Mouse (Mus musculus) left cerebral cortex, adult 2 months (tissue): ENCODE data around the gene Mrps18b. TPM values are rescaled to one million over a fixed set of nuclear protein-coding genes. Genes with fewer than 3 reads are reported as not detected.

Experiments
- DNase-seq, 2 experiments: peaks; one replicate each; pipeline ENCODE4 v3.0.0; 2021 to 2022; ENCODE audit warnings: low spot score in 2 of 2, mixed read lengths in 1 of 2; ENCODE audit errors: extremely low spot score in 1 of 2
- H3K27ac ChIP-seq: fragments of 200-600 bp; 2 replicates; pipeline ENCODE4 v1.8.1; 2022
- H3K4me3 ChIP-seq: fragments of 200-600 bp; 2 replicates; pipeline ENCODE4 v1.8.1; 2022
- CTCF ChIP-seq: fragments of 200-600 bp; IDR thresholded peaks from 2 replicates; pipeline ENCODE4 v1.8.1; 2022; ENCODE audit warnings: antibody characterized with exemption, mild to moderate bottlenecking, moderate library complexity
- intact Hi-C: fragments of 180-260 bp; cut with DNase I; formaldehyde crosslinking; loops from one replicate; pipeline ENCODE4 v1.15.1; 2025
- total RNA-seq, 2 experiments: library from RNA; stranded (reverse); gene quantifications; 2 replicates each; pipeline ENCODE4 v1.2.3; 2021

Gene Mrps18b
- total RNA-seq, 2 experiments from 2014 or later, result 38.0 to 44.3 TPM

DNA sequence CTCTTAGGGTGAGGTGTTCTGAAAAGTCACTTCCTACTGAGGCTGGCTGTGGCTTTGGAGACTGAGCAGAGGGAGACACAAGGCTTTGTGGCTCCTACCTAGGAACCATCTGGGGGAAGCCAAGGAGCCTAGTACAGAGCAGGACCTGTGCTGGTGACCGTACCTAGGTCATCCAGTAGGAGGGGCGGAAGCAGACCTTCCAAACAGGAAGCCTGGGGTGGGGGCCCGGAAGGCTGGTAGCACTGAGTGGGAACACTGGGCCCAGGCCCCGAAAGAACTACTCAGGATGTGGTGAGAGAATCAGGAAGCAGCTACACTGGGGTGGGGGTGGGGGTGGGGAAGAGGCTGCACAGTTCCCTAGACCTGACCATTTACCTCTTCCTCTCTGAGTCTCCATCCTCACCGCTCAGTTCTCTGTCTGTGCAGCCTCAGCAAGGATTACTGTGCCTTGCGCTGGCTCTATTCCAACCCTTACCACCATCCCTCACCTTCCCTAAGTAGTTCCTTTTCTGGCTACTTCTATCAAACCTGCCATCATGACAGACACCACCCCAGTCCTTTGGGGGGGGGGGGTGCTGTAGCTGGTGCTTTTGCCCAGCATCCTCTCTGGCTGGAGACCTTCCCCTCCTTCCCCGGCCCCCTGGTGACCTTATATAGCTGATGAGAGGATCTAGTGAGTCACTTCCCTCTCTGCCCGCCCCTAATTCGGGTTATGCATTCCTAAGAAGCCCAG, 45.9 kb downstream of the Mrps18b start:
- intact Hi-C loops, result no loop called here
- no peak; the same call in 1 of the 2 replicates for TF ChIP-seq CTCF
- DNase-seq, result no peak
- peak overlapping the region; percentile 76 for H3K27ac ChIP-seq
- peak overlapping the region; percentile 27 for H3K4me3 ChIP-seq

DNA sequence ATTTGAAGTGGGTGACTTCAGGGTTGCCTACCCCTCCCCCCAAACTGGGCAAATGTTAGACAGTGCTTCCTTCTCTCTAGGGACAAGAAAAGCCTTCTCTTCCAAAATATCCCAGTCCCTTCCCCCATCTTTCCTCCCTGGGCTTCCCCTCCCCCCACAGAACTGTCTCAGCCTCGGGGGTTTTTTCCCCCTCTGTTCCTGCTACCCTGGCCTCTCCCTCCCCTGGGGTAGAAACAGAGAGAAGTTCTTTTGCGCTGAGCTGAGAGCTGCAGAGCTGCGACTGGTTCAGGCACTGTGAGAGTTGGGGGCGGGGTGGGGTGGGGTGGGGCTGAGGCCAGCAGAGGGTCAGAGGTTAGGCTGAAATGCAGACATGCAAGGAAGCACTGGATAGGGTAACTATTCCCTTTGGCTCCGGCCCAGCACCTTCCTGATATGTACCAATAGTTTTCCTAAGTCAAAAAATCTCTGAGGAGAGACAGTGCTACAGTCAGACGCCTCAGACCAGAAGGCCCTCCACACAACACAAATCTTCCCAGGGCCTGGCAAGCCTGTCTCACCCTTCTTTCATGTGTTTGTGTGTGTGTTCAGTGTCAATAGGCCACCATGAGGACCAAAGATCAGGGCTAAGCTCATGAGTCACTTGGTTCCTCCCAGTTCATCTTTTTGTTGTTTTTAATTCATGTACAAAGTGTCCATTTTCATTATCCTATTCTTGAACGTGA, 46.7 kb downstream of the Mrps18b start:
- Histone ChIP-seq H3K27ac (peak overlapping the region; percentile 76), H3K4me3 (peak overlapping the region; percentile 71)
- no peak for TF ChIP-seq CTCF
- intact Hi-C loops, result no loop called here
- no peak for DNase-seq

DNA sequence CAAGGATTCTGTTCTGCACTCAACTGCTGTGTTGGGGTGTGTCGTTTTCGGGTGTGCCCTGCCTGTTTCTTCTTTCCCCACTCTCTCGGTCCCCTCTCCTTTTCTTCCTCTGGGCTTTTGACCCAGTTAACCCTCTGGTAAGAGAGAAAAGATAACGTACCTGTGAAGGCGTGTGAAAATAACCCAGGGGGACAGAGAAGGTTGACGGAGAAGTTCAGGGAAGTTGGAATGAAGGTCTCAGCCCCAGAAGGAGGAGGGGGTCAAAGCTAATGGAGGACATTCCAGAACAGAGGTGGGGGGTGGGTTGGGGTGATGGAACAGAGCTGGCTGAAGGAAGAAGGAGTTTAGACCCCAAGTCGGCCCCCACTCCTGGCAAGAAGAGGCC, 47.2 kb downstream of the Mrps18b start:
- Histone ChIP-seq H3K27ac (peak overlapping the region; percentile 76), H3K4me3 (peak overlapping the region; percentile 71)
- intact Hi-C loops, result no loop called here
- DNase-seq, result no peak
- TF ChIP-seq CTCF, result no peak

DNA sequence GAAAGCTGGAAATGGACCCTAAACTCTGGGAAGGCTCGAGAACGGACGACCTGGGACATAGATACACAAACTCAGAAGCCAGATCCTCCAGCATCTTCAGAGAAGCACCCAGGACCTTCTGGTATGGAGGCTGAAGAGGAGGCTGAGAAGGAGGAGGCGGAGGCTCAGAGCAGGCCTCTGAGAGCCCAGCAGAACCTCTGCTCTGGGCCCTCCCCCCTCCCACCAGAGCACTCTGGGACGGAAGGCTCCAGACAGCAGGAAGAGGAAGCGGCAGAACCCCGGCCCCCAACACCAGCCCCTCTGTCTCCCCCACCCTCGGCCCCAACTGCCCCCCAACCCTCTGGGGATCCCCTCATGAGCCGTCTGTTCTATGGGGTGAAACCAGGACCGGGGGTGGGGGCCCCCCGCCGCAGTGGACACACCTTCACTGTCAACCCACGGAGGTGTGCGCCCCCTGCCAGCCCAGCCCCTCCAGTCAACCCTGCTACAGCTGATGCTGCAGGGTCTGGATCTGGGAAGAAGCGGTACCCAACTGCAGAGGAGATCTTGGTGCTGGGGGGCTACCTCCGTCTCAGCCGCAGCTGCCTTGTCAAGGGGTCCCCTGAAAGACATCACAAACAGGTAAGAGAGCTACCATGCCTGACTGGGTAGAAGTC, 47.9 kb downstream of the Mrps18b start:
- no peak for DNase-seq
- Histone ChIP-seq H3K4me3 (peak overlapping the region; percentile 71), H3K27ac (peak overlapping the region; percentile 76)
- TF ChIP-seq CTCF, result no peak
- intact Hi-C loops, result no loop called here

DNA sequence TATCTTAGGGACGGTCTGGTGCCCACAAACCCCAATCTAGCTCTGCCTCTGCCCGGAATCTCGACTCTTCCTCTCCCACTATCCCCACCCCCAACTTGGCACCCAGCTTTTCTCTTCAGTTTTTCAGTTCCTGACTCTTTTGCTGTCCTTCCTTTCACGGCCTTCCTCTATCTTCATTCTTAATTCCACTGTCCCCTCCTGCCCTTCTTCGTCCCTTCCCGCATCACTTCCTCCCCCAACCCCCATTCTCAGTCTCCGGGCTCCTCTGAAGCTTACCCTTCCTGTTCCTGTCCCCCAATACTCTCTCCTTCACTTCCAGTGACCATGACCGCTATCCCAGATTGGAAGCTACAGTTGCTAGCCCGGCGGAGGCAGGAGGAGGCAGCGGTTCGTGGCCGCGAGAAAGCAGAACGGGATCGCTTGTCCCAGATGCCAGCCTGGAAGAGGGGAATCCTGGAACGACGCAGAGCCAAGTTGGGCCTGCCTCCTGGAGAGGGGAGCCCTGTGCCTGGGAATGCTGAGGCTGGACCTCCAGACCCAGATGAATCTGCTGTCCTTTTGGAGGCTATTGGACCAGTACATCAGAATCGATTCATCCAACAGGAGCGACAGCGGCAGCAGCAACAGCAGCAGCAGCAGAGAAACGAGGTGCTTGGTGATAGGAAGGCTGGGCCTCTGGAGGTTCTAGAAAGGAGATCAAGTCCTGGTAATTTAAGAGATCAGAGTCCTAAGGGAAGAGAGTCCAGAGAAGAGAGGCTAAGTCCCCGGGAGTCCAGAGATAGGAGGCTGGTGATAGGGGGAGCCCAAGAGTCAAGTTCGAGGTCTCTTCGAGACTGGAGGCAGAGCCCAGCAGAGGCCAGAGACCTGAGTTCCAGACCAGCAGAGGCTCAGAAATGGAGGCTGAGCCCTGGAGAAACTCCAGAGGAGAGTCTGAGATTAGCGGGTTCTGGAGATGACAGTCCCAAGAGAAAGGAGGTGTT, 49.0 kb downstream of the Mrps18b start:
- intact Hi-C loops, result no loop called here
- H3K27ac ChIP-seq, result peak overlapping the region; percentile 87

DNA sequence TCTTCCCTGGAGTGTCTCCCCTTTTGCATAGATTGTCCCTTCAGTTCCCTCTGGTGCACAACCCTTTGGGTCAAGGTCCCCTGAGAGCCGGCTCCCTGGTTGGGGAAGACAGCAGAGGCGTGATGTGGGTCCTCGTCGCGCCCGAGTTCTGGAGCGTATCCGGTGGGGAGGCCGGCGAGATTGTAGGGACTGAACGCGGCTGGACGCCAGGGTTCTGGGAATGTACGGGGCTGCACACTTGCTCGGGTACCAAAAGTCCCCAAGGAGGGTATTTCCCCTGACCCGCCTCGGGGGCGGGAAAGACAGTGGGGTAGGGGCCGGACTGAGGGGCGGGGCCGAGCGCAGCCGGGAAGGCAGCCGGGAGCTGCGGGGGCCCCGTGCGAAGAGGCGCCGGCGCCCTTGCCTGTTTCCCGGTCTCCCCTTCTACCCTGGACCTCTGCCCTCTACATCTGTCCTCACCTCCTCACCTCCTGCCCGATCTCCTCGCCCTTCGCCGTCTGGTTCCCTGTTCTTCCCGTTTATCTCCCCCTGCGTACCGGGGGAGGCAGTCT, 49.8 kb downstream of the Mrps18b start:
- intact Hi-C loops, result no loop called here
- no peak for DNase-seq
- no peak for TF ChIP-seq CTCF
- H3K27ac ChIP-seq, result peak overlapping the region; percentile 87
- peak overlapping the region; percentile 71 for H3K4me3 ChIP-seq

More for the DNA sequence above, 49.0 kb downstream of the Mrps18b start:
- peak overlapping the region; percentile 71 for H3K4me3 ChIP-seq
- DNase-seq, result no peak
- peak; percentile 31 for TF ChIP-seq CTCF

DNA sequence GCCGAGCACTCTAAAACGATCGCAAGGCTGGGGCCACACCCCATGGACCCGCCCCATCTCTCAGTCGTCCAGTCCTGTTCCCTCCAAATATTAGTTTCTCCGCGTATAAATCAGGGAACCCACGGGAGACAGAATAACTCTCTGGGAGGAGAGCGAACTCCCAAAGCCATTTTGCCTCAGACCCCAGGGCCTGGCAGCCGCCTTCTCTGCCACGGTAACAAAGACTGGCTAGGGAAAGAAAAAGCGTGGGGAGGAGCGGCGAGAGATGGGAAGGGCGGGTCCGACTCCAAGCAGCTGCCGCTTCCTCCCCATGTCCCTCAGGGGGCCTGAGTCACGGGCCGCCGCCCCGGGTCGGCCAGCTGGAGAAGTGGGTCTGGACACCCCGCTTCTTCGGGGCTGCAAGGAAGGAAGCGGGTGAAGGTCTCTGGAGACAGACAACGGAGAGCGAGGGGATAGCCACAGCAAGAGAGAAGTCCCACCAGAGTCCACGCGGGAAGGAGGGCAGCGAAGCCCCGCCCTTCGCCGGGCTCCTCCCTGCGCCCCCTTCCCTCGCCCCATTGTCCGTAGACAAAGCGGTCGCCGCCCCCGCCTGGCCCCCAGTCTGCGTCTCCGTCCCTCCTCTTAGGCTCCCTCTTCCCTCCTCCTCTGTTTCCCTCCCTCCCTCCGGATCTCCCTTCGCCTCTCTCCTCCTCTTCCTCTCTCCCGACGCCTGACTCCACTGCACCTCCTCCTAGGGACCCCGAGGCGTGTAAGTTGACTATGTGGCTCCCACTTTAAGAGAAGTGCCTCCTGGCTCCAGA, 50.5 kb downstream of the Mrps18b start, which contains the start of gene Ppp1r18:
Ppp1r18 (plus strand) TSS at position 113 of the 800 bp plus-strand sequence.
- no peak for DNase-seq
- H3K4me3 ChIP-seq, result peak within 1 kb of the TSS; percentile 71
- H3K27ac ChIP-seq, result peak within 1 kb of the TSS; percentile 87
- intact Hi-C loops, result no loop called here
- no peak for TF ChIP-seq CTCF

DNA sequence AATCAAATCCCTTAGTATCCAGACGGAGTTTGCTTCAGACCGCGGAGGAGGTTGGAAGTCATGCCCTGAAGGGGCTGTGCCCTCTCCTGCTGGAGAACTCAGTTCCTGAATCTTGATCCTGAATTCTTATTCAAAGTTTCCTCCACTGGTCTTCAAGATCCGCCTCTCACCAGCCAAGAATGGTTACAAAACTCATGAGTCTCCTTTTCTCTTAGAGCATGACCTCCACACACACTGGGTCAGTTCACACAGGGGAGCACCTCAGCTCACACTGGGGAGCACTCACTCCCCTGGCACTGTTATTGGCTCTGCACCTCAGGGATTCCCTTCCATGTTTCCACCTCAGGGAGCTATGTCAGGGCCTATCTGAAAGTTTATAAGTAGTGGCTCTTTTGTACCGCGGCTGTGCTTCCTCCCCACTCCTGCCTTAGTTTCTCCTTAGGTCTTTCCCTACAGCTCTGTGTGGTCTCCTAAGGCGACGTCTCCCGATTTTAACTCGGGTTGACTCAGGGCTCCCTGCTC, 51.3 kb downstream of the Mrps18b start:
- peak overlapping the region; percentile 71 for H3K4me3 ChIP-seq
- no peak for DNase-seq
- no peak for TF ChIP-seq CTCF
- intact Hi-C loops, result no loop called here
- H3K27ac ChIP-seq, result no peak overlapping the region

DNA sequence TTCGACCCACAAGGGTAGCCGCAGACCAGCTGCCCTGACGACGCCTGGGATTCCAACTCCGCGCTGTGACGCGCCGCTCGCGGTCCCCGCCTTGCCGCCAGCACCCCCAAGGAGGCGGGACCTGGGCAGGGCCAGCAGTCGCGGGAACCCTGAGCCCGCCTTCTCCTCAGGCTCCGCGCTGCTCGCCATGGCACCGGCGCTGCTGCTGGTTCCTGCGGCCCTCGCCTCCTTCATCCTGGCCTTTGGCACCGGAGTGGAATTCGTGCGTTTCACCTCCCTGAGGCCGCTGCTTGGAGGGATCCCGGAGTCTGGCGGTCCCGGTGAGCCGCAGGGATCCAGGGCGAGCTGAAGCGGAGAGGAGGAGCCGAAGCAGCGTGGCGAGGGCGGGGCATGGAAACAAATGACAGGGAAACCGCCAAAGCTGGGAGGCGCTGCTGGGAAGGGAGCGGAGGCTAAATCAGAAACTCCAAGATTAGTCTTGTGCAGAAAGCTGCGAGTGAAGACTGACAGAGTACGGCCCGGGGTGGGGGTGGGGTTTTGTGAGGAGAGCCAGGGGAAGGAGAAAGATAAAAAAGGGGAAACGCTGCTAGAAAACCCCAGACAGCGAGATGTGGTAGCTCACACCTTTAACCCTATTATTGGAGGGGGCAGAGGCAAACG, 54.9 kb downstream of the Mrps18b start, which contains the start of gene Nrm:
Nrm (plus strand) TSS at position 121 of the 660 bp plus-strand sequence.
- Histone ChIP-seq H3K27ac (peak within 1 kb of the TSS; percentile 51), H3K4me3 (peak within 1 kb of the TSS; percentile 97)
- peak; percentile 85 to 89 for DNase-seq
- TF ChIP-seq CTCF, result peak; percentile 33
- intact Hi-C loops, result loop anchor here (2.0 kb wide), 1 partner anchor 21 kb away; the partner anchor contains the start of gene Mdc1
